Mouse (Mus musculus) liver, postnatal 0 days (tissue): ENCODE measurements around the gene Traf7.

Experiments used
- CTCF ChIP-seq: sonication (generic); IDR thresholded peaks from 2 replicates; pipeline ENCODE4 v1.5.1; 2016; ENCODE audit warnings: antibody characterized with exemption, low read depth
- EP300 ChIP-seq: IDR thresholded peaks from 2 replicates; pipeline ENCODE4 v1.6.1; 2016; ENCODE audit warnings: antibody characterized with exemption, low read depth, mild to moderate bottlenecking

DNA sequence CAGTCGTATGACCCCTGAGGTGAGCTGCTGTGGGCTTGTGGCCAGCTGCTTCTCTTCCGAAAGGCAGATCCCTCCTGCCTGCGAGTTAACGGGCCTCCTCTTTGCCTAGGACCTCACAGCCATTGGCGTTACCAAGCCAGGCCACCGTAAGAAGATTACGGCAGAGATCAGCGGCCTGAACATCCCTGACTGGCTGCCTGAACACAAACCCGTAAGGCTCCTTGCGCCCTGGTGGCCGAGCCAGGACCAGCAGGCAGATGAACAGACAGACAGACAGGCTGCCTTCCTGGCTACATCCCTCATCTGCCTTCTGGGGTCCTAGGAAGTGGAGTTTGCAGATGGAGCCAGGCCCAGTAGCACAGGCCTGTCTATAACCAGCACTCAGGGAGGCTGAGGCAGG lies 25.5 kb downstream of the Traf7 start:
- peak; percentile 40 for TF ChIP-seq CTCF
- no peak for TF ChIP-seq EP300
